Mouse (Mus musculus): ENCODE results near the gene Rgsl1.

DNA sequence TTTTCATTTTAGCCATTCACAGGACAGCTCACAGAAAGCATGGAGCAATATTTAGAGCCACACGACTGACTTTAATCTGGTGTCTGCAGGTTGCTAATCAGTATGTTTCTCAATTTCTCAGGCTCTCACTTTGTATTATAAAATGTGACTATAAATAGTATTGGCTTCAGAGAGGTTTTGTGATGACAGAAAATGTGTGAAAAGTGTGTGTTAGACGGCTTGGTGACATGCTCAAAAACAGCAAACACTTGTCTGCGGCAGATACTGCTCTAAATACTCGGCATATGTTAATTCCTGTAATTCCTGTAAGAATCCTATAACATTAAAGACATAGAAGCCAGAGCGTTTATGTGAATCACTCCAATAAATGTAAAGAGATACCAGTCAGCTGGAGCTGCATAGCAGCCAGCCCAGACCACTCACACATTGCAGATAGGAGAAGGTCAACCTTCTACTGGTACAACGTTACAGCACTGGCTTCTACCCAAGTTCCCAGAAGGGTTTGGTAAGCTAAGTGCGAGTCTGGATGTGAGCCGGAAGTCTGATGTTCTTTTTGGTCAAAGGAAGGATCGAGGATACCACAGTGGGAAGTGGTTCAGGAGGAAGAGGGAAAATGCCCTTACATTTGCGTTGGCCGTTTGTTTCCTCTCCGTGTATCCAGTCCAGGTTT lies 95.9 kb downstream of the Rgsl1 start:
- TF ChIP-seq CTCF (IDR thresholded peaks at IDR 0.05; ENCODE audit: low read depth) (no peak), EP300 (optimal IDR thresholded peaks at IDR 0.05) (no peak)

Measured in stomach, postnatal 0 days (tissue).